Mouse (Mus musculus) myocyte (in vitro differentiated cells): ENCODE results near the gene Atp1a4. TPM values are rescaled to one million over a fixed set of nuclear protein-coding genes. Genes with fewer than 3 reads are reported as not detected.

Experiments
- H3K27me3 ChIP-seq: one replicate; pipeline ENCODE4 v1.6.1; 2011; ENCODE audit not compliant: control insufficient read depth, insufficient read depth, insufficient read length
- H3K36me3 ChIP-seq: one replicate; pipeline ENCODE4 v1.6.1; 2011; ENCODE audit not compliant: control insufficient read depth, insufficient read depth
- H3K4me2 ChIP-seq: one replicate; pipeline ENCODE4 v1.6.1; 2011; ENCODE audit warnings: low read depth, control low read depth
- H3K4me3 ChIP-seq: one replicate; pipeline ENCODE4 v1.5.1; 2011; ENCODE audit warnings: mild to moderate bottlenecking, control low read depth, moderate library complexity
- H3K79me2 ChIP-seq: one replicate; pipeline ENCODE4 v1.6.1; 2011; ENCODE audit not compliant: control insufficient read depth, insufficient read depth
- H3ac ChIP-seq: one replicate; pipeline ENCODE4 v1.6.1; 2011; ENCODE audit not compliant: control insufficient read depth, insufficient read length
- CEBPB ChIP-seq: IDR thresholded peaks from 2 replicates; pipeline ENCODE4 v1.6.1; 2011; ENCODE audit warnings: mild to moderate bottlenecking, moderate library complexity; ENCODE audit not compliant: poor library complexity, insufficient read depth, severe bottlenecking
- E2F4 ChIP-seq: IDR thresholded peaks from one replicate; pipeline ENCODE4 v1.6.1; 2011; ENCODE audit warnings: mild to moderate bottlenecking, control low read depth, moderate library complexity; ENCODE audit not compliant: insufficient read depth
- MAX ChIP-seq: IDR thresholded peaks from one replicate; pipeline ENCODE4 v1.6.1; 2011; ENCODE audit warnings: low read depth, mild to moderate bottlenecking, control low read depth
- MYOD1 ChIP-seq, 3 experiments: IDR thresholded peaks; one replicate each; pipeline ENCODE4 v1.6.1; 2011; ENCODE audit warnings: control low read depth in 2 of 3, low read depth in 2 of 3, mild to moderate bottlenecking in 2 of 3, moderate library complexity in 1 of 3; ENCODE audit not compliant: insufficient read length in 2 of 3, control insufficient read depth in 1 of 3
- MYOG ChIP-seq, 3 experiments: IDR thresholded peaks; one replicate each; pipeline ENCODE4 v1.6.1; 2011; ENCODE audit warnings: control low read depth in 2 of 3, low read depth in 2 of 3, mild to moderate bottlenecking in 2 of 3; ENCODE audit not compliant: insufficient read length in 2 of 3, control insufficient read depth in 1 of 3, insufficient read depth in 1 of 3
- POLR2A ChIP-seq: IDR thresholded peaks from one replicate; pipeline ENCODE4 v1.6.1; 2011; ENCODE audit warnings: low read depth, mild to moderate bottlenecking, control low read depth, moderate library complexity; ENCODE audit not compliant: insufficient read length
- POLR2AphosphoS2 ChIP-seq: IDR thresholded peaks from one replicate; pipeline ENCODE4 v1.6.1; 2011; ENCODE audit warnings: low read depth, control low read depth; ENCODE audit not compliant: insufficient read length
- REST ChIP-seq: IDR thresholded peaks from one replicate; pipeline ENCODE4 v1.6.1; 2011; ENCODE audit warnings: mild to moderate bottlenecking, control low read depth, moderate library complexity; ENCODE audit not compliant: insufficient read depth, insufficient read length
- SRF ChIP-seq: IDR thresholded peaks from one replicate; pipeline ENCODE4 v1.6.1; 2011; ENCODE audit warnings: low read depth; ENCODE audit not compliant: control insufficient read depth, insufficient read length
- TCF12 ChIP-seq: IDR thresholded peaks from one replicate; pipeline ENCODE4 v1.6.1; 2011; ENCODE audit warnings: mild to moderate bottlenecking, control low read depth; ENCODE audit not compliant: poor library complexity, insufficient read depth, severe bottlenecking
- TCF3 ChIP-seq: IDR thresholded peaks from one replicate; pipeline ENCODE4 v1.6.1; 2011; ENCODE audit warnings: low read depth, control low read depth; ENCODE audit not compliant: insufficient read length
- USF1 ChIP-seq: IDR thresholded peaks from one replicate; pipeline ENCODE4 v1.6.1; 2011; ENCODE audit warnings: low read depth, mild to moderate bottlenecking, control low read depth, moderate library complexity
- polyA plus RNA-seq: library from polyadenylated mRNA; unstranded; fragments of >200 nt; fragmentation: generic; extraction: Trizol; gene quantifications from one replicate; pipeline ENCODE4 v1.2.1, GENCODE M21; 2012; ENCODE audit warnings: missing spikeins

Gene Atp1a4
- polyA plus RNA-seq, 1 experiment: 0.06 TPM

- Histone ChIP-seq H3K27me3 (no peaks in the 10 kb centered on the region), H3K4me2 (peak within 1 kb of the TSS; percentile 78), H3K79me2 (no peaks in the 10 kb centered on the region), H3ac (peak within 1 kb of the TSS; percentile 26), H3K36me3 (no peaks in the 10 kb centered on the region), H3K4me3 (peak within 1 kb of the TSS; percentile 29)
- TF ChIP-seq MYOG (IDR thresholded peaks at IDR 0.05; ENCODE audit: control insufficient read depth in 1 of 3, insufficient read depth in 1 of 3, insufficient read length in 2 of 3, low read depth in 2 of 3) (peak in 2 of 3 experiments; percentile 67 to 83), MYOD1 (IDR thresholded peaks at IDR 0.05; ENCODE audit: control insufficient read depth in 1 of 3, insufficient read length in 2 of 3, low read depth in 2 of 3) (peak in 2 of 3 experiments; percentile 54 to 83), POLR2A (peak; percentile 62), TCF3 (no peak), POLR2AphosphoS2 (peak; percentile 74)
Observed at GRCm38 (mm10) chr1:172297611-172298537, 39.7 kb upstream of the Atp1a4 start, which contains the start of gene Atp1a2. TSS of gene Atp1a2 (minus strand) at chr1:172298064.

GRCm38 (mm10) chr1:172296816-172297510 is 38.7 kb upstream of the Atp1a4 start:
- no peaks in the 10 kb centered on the region for H3K36me3 ChIP-seq
- H3K79me2 ChIP-seq: no peaks in the 10 kb centered on the region
- peak; percentile 16 for TF ChIP-seq POLR2A
- TF ChIP-seq MYOG (IDR thresholded peaks at IDR 0.05; ENCODE audit: control insufficient read depth in 1 of 3, insufficient read depth in 1 of 3, insufficient read length in 2 of 3, low read depth in 2 of 3): no peak
- peak overlapping the region; percentile 78 for H3K4me2 ChIP-seq
- no peaks in the 10 kb centered on the region for H3K27me3 ChIP-seq
- H3K4me3 ChIP-seq: peak overlapping the region; percentile 29
- peak overlapping the region; percentile 26 for H3ac ChIP-seq

GRCm38 (mm10) chr1:172295751-172296197 is 37.6 kb upstream of the Atp1a4 start:
- Histone ChIP-seq H3K4me3 (peak overlapping the region; percentile 29), H3K36me3 (no peaks in the 10 kb centered on the region), H3K27me3 (no peaks in the 10 kb centered on the region), H3K4me2 (peak overlapping the region; percentile 78), H3ac (no peak overlapping the region), H3K79me2 (no peaks in the 10 kb centered on the region)
- TF ChIP-seq POLR2AphosphoS2 (no peak), POLR2A (no peak), TCF3 (no peak), USF1 (no peak), MYOG (IDR thresholded peaks at IDR 0.05; ENCODE audit: control insufficient read depth in 1 of 3, insufficient read depth in 1 of 3, insufficient read length in 2 of 3, low read depth in 2 of 3) (no peak), MYOD1 (IDR thresholded peaks at IDR 0.05; ENCODE audit: control insufficient read depth in 1 of 3, insufficient read length in 2 of 3, low read depth in 2 of 3) (no peak), MAX (no peak), REST (no peak), CEBPB (no peak), E2F4 (no peak), TCF12 (no peak), SRF (no peak)

GRCm38 (mm10) chr1:172293449-172293848 is 35.2 kb upstream of the Atp1a4 start:
- Histone ChIP-seq H3ac (no peak overlapping the region), H3K4me2 (no peak overlapping the region), H3K36me3 (no peaks in the 10 kb centered on the region), H3K79me2 (no peaks in the 10 kb centered on the region), H3K4me3 (no peak overlapping the region), H3K27me3 (no peaks in the 10 kb centered on the region)
- TF ChIP-seq POLR2AphosphoS2: no peak

GRCm38 (mm10) chr1:172292880-172293279 is 34.7 kb upstream of the Atp1a4 start:
- Histone ChIP-seq H3K27me3 (no peaks in the 10 kb centered on the region), H3K79me2 (no peaks in the 10 kb centered on the region), H3ac (no peak overlapping the region), H3K36me3 (no peaks in the 10 kb centered on the region), H3K4me3 (no peak overlapping the region), H3K4me2 (no peak overlapping the region)
- TF ChIP-seq POLR2AphosphoS2 (no peak), SRF (no peak), MYOG (IDR thresholded peaks at IDR 0.05; ENCODE audit: control insufficient read depth in 1 of 3, insufficient read depth in 1 of 3, insufficient read length in 2 of 3, low read depth in 2 of 3) (no peak), MAX (no peak), E2F4 (no peak), MYOD1 (IDR thresholded peaks at IDR 0.05; ENCODE audit: control insufficient read depth in 1 of 3, insufficient read length in 2 of 3, low read depth in 2 of 3) (no peak), REST (no peak), POLR2A (no peak), CEBPB (no peak), TCF12 (no peak), USF1 (no peak), TCF3 (no peak)
